Mouse (Mus musculus) retina, embryonic 14.5 days (tissue): ENCODE results near the gene Psmc2.
A peak's percentile ranks its signal among the peaks of the same experiment; 100 is the strongest.

ENCODE experiments used
- DNase-seq: peaks from one replicate; pipeline ENCODE4 v3.0.0-alpha.2; 2015; ENCODE audit warnings: low spot score

Psmc2 gene

GRCm38 (mm10) chr5:21785053-21785452, at the start of gene Psmc2, which contains the start of gene Dnajc2:
TSS of gene Psmc2 (plus strand) at chr5:21785283.
TSS of gene Dnajc2 (minus strand) at chr5:21785251.
- peak; percentile 92 for DNase-seq

GRCm38 (mm10) chr5:21735584-21735983, 49.5 kb upstream of the Psmc2 start:
- peak; percentile 70 for DNase-seq

GRCm38 (mm10) chr5:21736046-21736445, 49.0 kb upstream of the Psmc2 start:
- no peak for DNase-seq

- peak; percentile 96 for DNase-seq
Observed at GRCm38 (mm10) chr5:21736956-21737585, 48.0 kb upstream of the Psmc2 start, which contains the start of gene Pmpcb. TSS of gene Pmpcb (plus strand) at chr5:21737141.

- no peak for DNase-seq
Observed at GRCm38 (mm10) chr5:21737620-21738019, 47.5 kb upstream of the Psmc2 start.

GRCm38 (mm10) chr5:21739120-21739519, 46.0 kb upstream of the Psmc2 start:
- no peak for DNase-seq

- no peak for DNase-seq
Observed at GRCm38 (mm10) chr5:21739881-21740280, 45.2 kb upstream of the Psmc2 start.

DNA sequence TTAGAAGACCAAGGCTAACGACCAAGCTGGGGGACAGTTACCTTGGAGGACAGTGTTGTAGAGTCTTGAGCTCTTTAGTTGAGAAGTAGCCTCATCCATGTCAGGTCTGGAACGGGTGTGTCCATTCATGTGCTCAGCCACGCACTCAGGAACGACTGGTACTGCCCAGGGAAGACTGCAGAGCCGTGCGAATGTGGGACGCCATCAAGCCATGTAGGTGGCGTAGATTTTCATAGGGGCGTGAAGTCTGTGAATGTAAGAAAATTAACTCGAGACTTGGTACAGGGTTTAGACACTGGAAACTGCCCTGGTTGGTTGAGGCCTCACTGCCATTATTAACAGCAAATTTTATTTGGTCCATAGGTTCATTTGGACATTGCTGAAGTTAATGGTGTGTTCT, 41.5 kb upstream of the Psmc2 start:
- no peak for DNase-seq

GRCm38 (mm10) chr5:21744651-21745050, 40.4 kb upstream of the Psmc2 start:
- DNase-seq = no peak

- DNase-seq = no peak
Observed at GRCm38 (mm10) chr5:21745966-21746365, 39.1 kb upstream of the Psmc2 start.

DNA sequence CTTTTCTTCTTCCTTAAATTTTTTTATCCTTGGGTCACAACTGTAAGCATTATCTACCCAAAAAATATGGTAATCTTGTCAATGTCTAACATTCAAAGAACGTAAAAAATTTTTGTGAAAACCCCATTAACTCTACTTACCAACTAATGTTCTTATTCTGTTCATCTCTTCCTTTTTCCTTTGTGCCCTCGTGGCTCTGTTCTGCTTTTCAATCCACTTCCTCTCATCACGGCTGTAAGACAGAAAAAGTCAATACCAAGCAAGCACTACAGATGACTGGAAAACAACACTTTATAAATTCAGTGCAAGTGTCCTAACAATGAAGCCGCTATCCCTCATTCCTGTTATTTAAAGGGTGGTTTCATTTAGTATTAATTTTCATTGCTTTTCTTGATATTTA, 16.6 kb upstream of the Psmc2 start:
- DNase-seq = no peak

DNA sequence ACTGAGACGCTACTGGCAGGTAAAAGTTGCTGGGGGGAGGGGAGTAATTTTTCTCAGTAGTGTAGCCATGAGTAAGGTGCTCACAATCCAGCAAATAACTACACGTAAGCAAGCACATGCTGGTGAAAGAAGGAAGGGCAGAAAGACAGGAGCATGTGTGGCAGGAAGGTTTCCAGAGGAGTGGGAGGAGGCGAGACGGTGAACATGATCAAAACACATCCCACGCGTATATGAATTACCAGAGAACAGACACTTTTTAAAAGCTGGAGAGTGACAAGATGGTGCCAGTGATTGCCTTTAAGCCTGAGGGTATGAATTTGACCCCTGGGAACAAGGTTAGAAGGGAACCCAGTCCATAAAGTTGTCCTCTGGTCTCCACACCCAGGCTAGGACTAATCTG, 15.2 kb upstream of the Psmc2 start:
- DNase-seq = no peak

DNA sequence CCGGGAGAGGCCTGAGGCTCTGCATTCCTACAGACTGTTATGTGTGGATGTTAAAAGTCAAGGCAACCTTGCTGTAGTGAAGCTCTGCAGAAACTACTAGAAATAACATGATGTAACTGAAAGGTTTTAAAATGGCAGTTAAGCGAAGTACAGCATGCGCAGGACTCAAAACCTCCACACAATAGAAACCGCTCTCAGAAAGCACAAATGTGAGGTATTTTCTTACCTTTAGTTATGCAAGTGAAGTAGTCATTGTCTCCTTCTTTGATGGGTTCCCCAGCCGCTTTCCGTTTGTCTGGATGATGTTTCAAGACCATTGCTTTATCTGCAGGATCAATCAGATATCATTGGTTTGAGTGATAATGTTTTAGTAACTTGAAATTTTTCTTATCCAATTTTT, 8.6 kb upstream of the Psmc2 start:
- DNase-seq = no peak

GRCm38 (mm10) chr5:21784161-21785052, 676 bp upstream of the Psmc2 start:
- DNase-seq = peak; percentile 25

DNA sequence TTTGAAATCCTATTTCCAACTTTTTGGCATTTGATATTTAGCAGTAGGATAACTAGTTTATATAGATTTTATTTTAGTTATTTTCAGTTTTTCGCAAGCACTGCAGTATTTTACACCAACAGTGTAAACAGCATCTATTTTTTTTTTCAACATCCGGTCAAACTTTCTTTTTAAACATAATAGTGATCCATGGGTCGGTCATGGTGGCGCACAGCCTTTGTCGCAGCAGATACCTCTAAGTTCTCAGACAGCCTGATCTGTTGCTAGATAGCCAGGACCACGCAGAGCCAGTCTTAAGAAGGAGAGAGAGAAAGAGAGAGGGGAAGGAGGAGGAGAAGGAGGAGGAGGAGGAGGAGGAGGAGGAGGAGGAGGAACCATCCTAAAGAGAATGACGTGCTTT, 693 bp downstream of the Psmc2 start:
- no peak for DNase-seq

DNA sequence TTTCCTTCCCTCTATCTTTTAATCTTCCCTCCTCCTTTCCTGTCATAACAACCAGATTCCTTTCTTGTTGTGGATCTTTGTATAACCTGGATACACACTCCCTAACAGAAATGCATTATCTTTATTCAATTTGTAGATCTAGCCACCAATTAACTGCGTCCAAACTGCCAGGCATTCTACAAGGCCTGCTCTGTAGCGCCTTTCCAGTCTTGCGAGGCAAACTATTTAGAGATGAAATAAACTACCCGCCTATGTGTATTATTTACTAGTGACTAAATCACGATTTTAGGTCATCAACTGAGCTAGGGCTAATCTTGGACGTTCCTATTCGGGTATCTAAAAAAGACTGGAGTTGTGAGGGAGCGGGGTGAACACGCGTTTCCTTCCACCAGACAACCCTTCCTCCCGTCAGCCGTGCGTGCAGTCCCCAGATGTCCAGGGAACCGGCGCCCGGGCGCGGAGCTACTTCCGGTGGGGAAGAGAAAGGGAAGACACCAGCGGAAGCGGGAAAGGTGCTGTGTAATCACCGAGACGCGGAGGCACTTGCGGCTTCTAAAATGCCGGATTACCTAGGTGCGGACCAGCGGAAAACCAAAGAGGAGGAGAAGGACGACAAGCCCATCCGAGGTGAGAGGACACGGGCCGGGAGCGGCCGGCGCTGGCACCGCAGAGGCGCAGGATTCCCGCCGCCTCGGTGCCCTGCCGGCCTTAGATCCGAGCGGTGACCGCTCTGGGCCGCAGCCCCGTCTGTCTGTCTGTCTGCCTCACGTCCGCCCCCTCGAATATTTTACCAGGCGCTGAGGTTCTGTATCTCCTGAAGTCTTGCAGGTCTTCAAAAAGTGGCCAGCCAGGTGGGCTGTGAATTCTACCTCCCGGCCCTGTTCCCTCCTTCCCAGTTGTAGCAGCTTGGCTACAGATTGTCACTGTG, 1.4 kb downstream of the Psmc2 start:
- DNase-seq = peak; percentile 92

DNA sequence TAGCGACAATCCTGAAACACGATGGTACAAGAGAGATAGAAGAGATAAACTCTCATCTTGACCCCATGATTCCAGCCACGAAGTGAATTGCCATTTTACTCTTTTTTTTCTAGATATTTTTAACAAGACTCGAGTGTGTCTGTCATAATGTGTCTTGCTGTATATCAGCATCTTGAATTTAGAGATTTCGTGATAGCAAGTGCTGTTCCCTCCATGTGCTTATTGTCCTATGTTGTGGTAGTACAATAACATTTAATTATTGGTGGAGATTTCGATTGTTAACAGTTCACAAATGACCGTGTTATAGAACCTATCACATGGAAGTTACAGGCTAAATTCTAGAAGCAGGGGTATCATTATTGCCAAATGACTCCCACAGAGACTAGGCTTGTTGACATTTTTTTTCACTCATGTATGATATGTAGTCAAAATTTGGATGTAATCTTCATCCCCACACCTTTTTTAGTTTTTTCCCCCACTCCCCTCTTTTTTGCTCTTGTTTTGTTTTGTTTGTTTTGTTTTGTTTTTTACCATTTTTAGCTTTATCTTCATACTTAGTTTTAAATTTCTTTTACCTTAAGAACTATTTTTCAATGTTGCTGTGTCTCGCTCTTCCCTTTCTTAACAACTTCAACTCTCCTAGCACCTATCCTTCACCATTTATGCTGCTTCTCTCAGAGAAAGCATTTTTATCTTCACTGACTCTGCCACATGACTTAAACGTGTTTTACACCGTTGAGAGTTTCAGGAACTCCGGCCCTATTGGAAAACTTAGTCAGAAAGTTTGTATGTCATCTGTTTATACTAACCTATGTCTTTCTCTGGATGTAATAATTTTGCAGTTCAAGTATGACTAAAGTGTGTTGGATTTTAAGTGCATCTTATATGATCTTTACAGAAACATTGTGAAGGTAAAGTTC, 2.4 kb downstream of the Psmc2 start:
- no peak for DNase-seq

DNA sequence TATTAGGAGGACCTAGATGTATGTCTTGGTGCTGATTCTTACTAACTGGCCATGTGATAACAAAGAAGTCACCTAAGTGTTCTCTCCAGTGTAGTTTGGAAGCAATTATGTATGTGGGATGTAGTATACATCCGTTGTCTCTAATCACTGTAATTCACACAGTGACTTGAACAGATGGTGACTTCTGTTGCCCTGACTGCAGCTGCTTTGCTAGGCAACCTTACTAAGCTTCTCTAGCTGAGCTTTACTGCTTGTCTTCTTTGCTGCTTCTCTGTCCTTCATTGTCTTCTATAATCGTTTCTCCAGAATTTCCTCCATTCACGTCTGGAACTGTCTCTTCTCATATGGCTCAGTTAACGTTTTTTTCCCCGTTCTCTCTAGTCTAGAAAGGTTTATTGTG, 4.0 kb downstream of the Psmc2 start:
- DNase-seq = peak; percentile 38

DNA sequence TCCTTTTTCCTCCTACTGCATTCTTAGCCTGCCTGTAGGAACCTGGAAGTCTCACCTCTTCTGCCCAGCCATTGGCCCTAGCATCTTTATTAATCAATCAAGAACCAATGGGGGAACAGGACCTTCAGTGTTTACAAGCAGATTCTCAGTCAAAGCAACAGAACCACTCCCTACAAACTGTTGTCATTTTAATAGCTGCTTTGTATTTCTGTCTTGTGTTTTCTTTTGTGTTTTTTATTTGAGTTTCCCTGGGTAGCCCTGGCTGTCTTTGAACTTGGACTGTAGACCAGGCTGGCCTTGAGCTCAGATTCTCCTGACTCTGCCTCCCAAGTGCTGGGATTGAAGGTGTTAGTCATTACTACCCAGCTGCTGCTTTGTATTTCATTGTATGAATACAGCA, 7.1 kb downstream of the Psmc2 start:
- DNase-seq = no peak

DNA sequence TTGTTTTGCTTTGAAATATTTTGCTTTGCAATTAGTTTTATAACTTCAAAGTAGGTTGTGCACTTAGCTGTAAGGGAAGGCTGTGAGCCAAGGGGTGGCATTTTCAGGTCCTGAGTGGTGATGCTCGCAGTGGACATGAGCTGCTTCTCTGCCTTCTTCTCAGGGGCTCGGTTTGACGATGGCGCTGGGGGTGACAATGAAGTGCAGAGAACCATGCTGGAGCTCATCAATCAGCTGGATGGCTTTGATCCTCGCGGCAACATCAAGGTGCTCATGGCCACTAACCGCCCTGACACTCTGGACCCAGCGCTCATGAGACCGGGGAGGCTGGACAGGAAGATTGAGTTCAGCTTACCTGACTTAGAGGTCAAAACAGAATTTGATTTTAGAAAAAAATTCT, 17.8 kb downstream of the Psmc2 start:
- no peak for DNase-seq

- DNase-seq = no peak
Observed at GRCm38 (mm10) chr5:21803691-21804188, 18.7 kb downstream of the Psmc2 start.
